Mouse (Mus musculus): ENCODE results near the gene Hoxd9.
A peak's percentile ranks its signal among the peaks of the same experiment; 100 is the strongest.

The Hoxd9 gene

GRCm38 (mm10) chr2:74734996-74735811, 37.7 kb downstream of the Hoxd9 start:
- DNase-seq = no peak

GRCm38 (mm10) chr2:74735851-74736687, 38.5 kb downstream of the Hoxd9 start:
- no peak for DNase-seq

GRCm38 (mm10) chr2:74736688-74737577, 39.4 kb downstream of the Hoxd9 start:
- DNase-seq = no peak

- no peak for DNase-seq
Observed at GRCm38 (mm10) chr2:74737578-74738070, 40.1 kb downstream of the Hoxd9 start.

- no peak for DNase-seq
Observed at GRCm38 (mm10) chr2:74738623-74739475, 41.3 kb downstream of the Hoxd9 start.

- no peak for DNase-seq
Observed at GRCm38 (mm10) chr2:74739476-74739800, 41.9 kb downstream of the Hoxd9 start.

- no peak for DNase-seq
Observed at GRCm38 (mm10) chr2:74739869-74740268, 42.3 kb downstream of the Hoxd9 start.

- no peak for DNase-seq
Observed at GRCm38 (mm10) chr2:74740311-74741091, 43.0 kb downstream of the Hoxd9 start.

GRCm38 (mm10) chr2:74741252-74741978, 43.9 kb downstream of the Hoxd9 start:
- no peak for DNase-seq

GRCm38 (mm10) chr2:74741979-74742277, 44.4 kb downstream of the Hoxd9 start:
- no peak for DNase-seq

- DNase-seq = no peak
Observed at GRCm38 (mm10) chr2:74745540-74746297, 48.2 kb downstream of the Hoxd9 start.

- DNase-seq = no peak
Observed at GRCm38 (mm10) chr2:74746298-74746921, 48.9 kb downstream of the Hoxd9 start.

GRCm38 (mm10) chr2:74747006-74747405, 49.5 kb downstream of the Hoxd9 start:
- DNase-seq = no peak

GRCm38 (mm10) chr2:74747661-74748141, 50.2 kb downstream of the Hoxd9 start:
- DNase-seq = no peak

- no peak for DNase-seq
Observed at GRCm38 (mm10) chr2:74748436-74748995, 51.0 kb downstream of the Hoxd9 start.

GRCm38 (mm10) chr2:74749337-74750121, 52.0 kb downstream of the Hoxd9 start:
- DNase-seq = peak; percentile 23 to 43

Data from thymus, postnatal 36 days (tissue).